Mouse (Mus musculus) C2C12 (cell line): ENCODE data around the gene Dnah6.

Experiments used
- CEBPB ChIP-seq: IDR thresholded peaks from one replicate; pipeline ENCODE4 v1.6.1; 2011; ENCODE audit warnings: low read depth, mild to moderate bottlenecking, control low read depth, moderate library complexity
- CTCF ChIP-seq: IDR thresholded peaks from one replicate; pipeline ENCODE4 v1.5.1; 2011; ENCODE audit not compliant: control insufficient read depth, insufficient read depth, insufficient read length
- FOSL1 ChIP-seq: IDR thresholded peaks from one replicate; pipeline ENCODE4 v1.8.0; 2011; ENCODE audit warnings: mild to moderate bottlenecking, low read length; ENCODE audit not compliant: poor library complexity, insufficient read depth, severe bottlenecking
- MAX ChIP-seq: IDR thresholded peaks from one replicate; pipeline ENCODE4 v1.6.1; 2011; ENCODE audit warnings: mild to moderate bottlenecking, control low read depth
- MYOD1 ChIP-seq: IDR thresholded peaks from one replicate; pipeline ENCODE4 v1.6.1; 2011; ENCODE audit warnings: low read depth; ENCODE audit not compliant: control insufficient read depth, insufficient read length
- MYOG ChIP-seq: IDR thresholded peaks from one replicate; pipeline ENCODE4 v1.6.1; 2011; ENCODE audit not compliant: control insufficient read depth, insufficient read length; ENCODE audit errors: extremely low read depth
- USF1 ChIP-seq: IDR thresholded peaks from one replicate; pipeline ENCODE4 v1.6.1; 2011; ENCODE audit warnings: low read depth, mild to moderate bottlenecking, control low read depth, moderate library complexity

DNA sequence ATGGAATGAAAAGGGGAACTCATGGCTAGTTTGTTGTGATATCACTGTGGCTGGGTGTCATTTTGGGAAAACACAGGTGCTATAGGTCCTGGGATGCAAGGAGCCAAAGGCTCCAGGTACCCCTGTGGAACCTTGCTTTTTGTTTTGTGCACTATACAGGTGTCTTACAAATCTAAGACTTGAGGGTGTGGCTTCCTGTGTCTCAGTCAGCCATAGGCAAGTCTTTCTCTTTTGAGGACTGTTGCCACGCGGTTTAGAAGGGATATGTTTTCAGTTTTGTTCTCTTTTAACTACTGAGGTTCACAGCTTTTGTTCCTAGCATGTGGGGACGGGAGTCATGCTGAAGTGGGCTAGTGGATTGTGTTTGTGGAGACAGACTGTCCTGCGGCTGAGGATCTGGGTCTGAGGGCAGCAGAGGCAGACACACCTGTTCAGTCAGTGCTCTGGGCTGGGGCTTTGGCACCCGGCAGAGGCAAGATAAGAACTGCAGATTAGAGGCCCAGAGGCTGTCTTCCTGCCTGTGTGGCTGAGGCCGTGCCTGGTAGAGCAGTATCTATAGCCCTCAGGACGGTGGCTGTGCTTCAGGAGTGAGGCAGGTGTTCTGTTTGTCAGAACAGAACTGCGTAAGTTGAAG lies 228.3 kb downstream of the Dnah6 start:
- TF ChIP-seq MYOD1: no peak
- TF ChIP-seq MAX: no peak
- TF ChIP-seq CTCF: no peak
- TF ChIP-seq USF1: no peak
- TF ChIP-seq FOSL1: no peak
- TF ChIP-seq CEBPB: no peak
- no peak for TF ChIP-seq MYOG
